Mouse (Mus musculus): Measurements from ENCODE around the gene Cdc34b.

GRCm38 (mm10) chr11:94713246-94713860 is 28.2 kb upstream of the Cdc34b start:
- TF ChIP-seq CTCF (IDR thresholded peaks at IDR 0.05; ENCODE audit: low read depth), result no peak
- TF ChIP-seq EP300 (IDR thresholded peaks at IDR 0.05; ENCODE audit: low read depth), result no peak
